Mouse (Mus musculus): ENCODE data around the gene Cd300ld3.

GRCm38 (mm10) chr11:115049282-115049895 lies 1.2 kb upstream of the Cd300ld3 start:
- no peak for TF ChIP-seq ZC3H11A (IDR thresholded peaks at IDR 0.05; ENCODE audit: borderline replicate concordance, low read depth, low read length)
- no peak for TF ChIP-seq MAFK (IDR thresholded peaks at IDR 0.05; ENCODE audit: insufficient read depth, low read depth, low read length)

All from ES-E14 (cell line).